Mouse (Mus musculus) forebrain, embryonic 11.5 days (tissue): ENCODE results near the gene BC048507. TPM values are rescaled to one million over a fixed set of nuclear protein-coding genes. Genes with fewer than 3 reads are reported as not detected.

Source experiments
- ATAC-seq: fragments of 200-750 bp; cut with Nextera tagmentation; replicated peaks from 2 replicates; pipeline ENCODE4 v1.8.0; 2017; ENCODE audit warnings: moderate TSS enrichment; ENCODE audit not compliant: low FRiP score
- DNase-seq: peaks from one replicate; pipeline ENCODE4 v3.0.0-alpha.2; 2017; ENCODE audit warnings: low spot score
- H3K27ac ChIP-seq: fragments of 300-500 bp; sonication (generic); 2 replicates; pipeline ENCODE4 v1.5.1; 2014; ENCODE audit warnings: low read depth, low read length
- H3K27me3 ChIP-seq: fragments of 300-500 bp; sonication (generic); 2 replicates; pipeline ENCODE4 v1.6.1; 2014; ENCODE audit warnings: mild to moderate bottlenecking, low read length, mixed read lengths; ENCODE audit not compliant: control insufficient read depth, insufficient read depth
- H3K36me3 ChIP-seq: fragments of 300-500 bp; sonication (generic); 2 replicates; pipeline ENCODE4 v1.6.1; 2014; ENCODE audit warnings: mild to moderate bottlenecking, low read length, moderate library complexity, mixed read lengths; ENCODE audit not compliant: control insufficient read depth, insufficient read depth
- H3K4me1 ChIP-seq: fragments of 300-500 bp; sonication (generic); replicated peaks from 2 replicates; pipeline ENCODE4 v1.6.1; 2014; ENCODE audit warnings: low read length, mixed read lengths; ENCODE audit not compliant: control insufficient read depth, insufficient read depth
- H3K4me2 ChIP-seq: fragments of 300-500 bp; sonication (generic); 2 replicates; pipeline ENCODE4 v1.6.1; 2014; ENCODE audit warnings: low read depth, mild to moderate bottlenecking, low read length, moderate library complexity, mixed read lengths; ENCODE audit not compliant: severe bottlenecking
- H3K4me3 ChIP-seq: fragments of 300-500 bp; sonication (generic); 2 replicates; pipeline ENCODE4 v1.5.1; 2014; ENCODE audit warnings: low read depth, low read length
- H3K9ac ChIP-seq: fragments of 300-500 bp; sonication (generic); 2 replicates; pipeline ENCODE4 v1.6.1; 2014; ENCODE audit warnings: low read length
- H3K9me3 ChIP-seq: fragments of 300-500 bp; sonication (generic); 2 replicates; pipeline ENCODE4 v1.6.1; 2016; ENCODE audit warnings: low read length, mixed read lengths; ENCODE audit not compliant: control insufficient read depth
- WGBS: fragments of 180-500 bp; shearing (Covaris S2); extraction: QIAGEN DNeasy Blood & Tissue Kit; methylation state at CpG from one replicate; pipeline ENCODE4 v1.1.7; 2014; 5-methylcytosine and 5-hydroxymethylcytosine counted together
- polyA plus RNA-seq: library from polyadenylated mRNA; unstranded; fragments of >200 nt; fragmentation: Nextera tagmentation; extraction: Ambion mirVana; gene quantifications from 2 replicates; pipeline ENCODE4 v1.2.1, GENCODE M21; 2014

The BC048507 gene
- polyA plus RNA-seq, 1 experiment from 2014 or later: not detected

DNA sequence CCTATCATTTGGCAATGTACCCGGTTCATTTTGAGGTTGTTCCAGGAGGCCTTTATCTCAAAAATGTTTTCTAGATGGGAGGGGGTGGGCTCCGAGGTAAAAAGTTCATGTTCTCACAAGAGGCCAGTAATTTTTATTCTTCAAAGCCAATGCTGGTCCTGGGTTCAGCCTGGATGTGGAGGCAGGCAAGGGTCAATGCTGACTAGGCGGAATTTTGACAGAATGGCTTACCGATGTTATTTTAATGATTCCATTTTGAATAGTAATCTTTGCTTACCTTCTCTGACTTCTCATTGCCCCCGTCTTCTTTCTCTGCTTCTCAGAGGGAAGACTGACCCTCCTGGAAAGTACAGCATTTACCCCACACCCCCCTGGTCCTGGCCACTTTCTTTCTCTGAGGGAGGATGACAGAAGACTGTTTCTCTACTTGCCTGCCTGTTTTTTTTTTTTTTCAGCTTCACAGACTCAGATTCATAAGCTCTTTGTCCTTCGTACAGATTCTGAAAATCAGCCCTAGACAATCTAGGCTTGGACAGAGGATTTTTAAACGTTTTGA, 13.7 kb downstream of the BC048507 start:
- ATAC-seq: no peak

DNA sequence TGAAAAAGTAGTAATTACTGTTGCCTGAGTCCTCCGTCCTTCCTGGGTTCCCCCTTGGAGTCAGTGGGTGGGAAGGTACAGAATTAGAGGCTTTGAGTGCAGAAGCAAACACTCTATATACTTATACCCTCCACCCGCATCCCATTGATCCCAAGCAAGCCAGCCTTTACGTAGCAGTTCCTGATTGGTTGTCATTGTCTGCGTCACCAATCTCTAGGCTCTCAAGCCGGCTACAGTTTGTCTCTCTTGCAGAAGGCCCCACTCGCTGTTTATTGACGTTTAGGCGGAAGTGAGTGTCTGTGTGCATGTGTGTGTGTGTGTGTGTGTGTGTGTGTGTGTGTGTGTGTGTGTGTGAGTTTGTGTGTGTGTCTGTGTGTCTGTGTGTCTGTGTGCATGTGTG, 20.8 kb downstream of the BC048507 start:
- Histone ChIP-seq H3K4me2 (no peak overlapping the region), H3K4me1 (no peaks in the 10 kb centered on the region), H3K4me3 (no peak overlapping the region), H3K9me3 (no peaks in the 10 kb centered on the region), H3K27ac (no peak overlapping the region), H3K27me3 (no peaks in the 10 kb centered on the region), H3K36me3 (no peaks in the 10 kb centered on the region), H3K9ac (no peak overlapping the region)
- DNase-seq (no peak), ATAC-seq (no peak)
- 94% methylated on average over 8 of the region's 8 CpGs for WGBS

More for the DNA sequence above, 13.7 kb downstream of the BC048507 start:
- H3K27ac ChIP-seq: no peak overlapping the region
- H3K9ac ChIP-seq: no peak overlapping the region
- no peaks in the 10 kb centered on the region for H3K9me3 ChIP-seq
- H3K4me3 ChIP-seq: no peak overlapping the region
- H3K27me3 ChIP-seq: no peaks in the 10 kb centered on the region
- DNase-seq: no peak
- WGBS: 67% methylated on average over 6 of the region's 7 CpGs
- no peak overlapping the region for H3K4me2 ChIP-seq
- H3K4me1 ChIP-seq: no peaks in the 10 kb centered on the region
- H3K36me3 ChIP-seq: no peaks in the 10 kb centered on the region

DNA sequence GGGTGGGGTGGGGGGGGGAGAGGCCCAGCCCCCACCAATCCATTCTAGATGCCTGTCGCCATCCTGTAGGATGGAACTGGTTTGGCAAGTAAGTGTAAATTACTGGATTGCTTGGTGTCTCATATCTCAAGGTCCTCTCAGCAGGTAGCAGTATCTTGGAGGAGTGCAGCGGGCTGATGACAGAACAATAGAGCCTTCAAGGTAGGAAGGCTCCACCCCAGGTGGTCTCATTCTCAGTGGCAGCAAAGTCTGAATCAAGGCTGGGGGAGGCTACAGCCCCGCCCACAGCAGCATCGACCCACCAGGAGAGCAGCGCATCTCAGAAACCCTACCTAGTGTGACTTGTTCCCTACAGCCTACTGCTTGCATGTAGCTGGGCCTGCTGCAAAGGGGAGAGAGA, 46.6 kb downstream of the BC048507 start:
- Histone ChIP-seq H3K4me1 (no peaks in the 10 kb centered on the region), H3K27me3 (no peaks in the 10 kb centered on the region), H3K27ac (no peak overlapping the region), H3K36me3 (no peaks in the 10 kb centered on the region), H3K4me3 (no peak overlapping the region), H3K9ac (no peak overlapping the region), H3K4me2 (no peak overlapping the region), H3K9me3 (peaks cover 16% of the 10 kb centered on the region; the same call in 1 of the 2 replicates)
- DNase-seq: no peak
- ATAC-seq: no peak
- 42% methylated on average over 5 of the region's 5 CpGs for WGBS

Other genes starting within 250 kb of the BC048507 start
- gene Gm49345, start 225.6 kb upstream of the BC048507 start, polyA plus RNA-seq: not detected in 2 replicates
- 3.4 and 4.5 TPM in 2 replicates for gene Zfp729a, start 225.5 kb upstream of the BC048507 start, polyA plus RNA-seq
- 12.8 and 13.6 TPM in 2 replicates for gene Zfp738, start 176.3 kb upstream of the BC048507 start, polyA plus RNA-seq
- gene Zfp65, start 134.2 kb upstream of the BC048507 start, polyA plus RNA-seq: 4.9 and 5.9 TPM in 2 replicates
- 5.5 and 6.5 TPM in 2 replicates for gene Zfp85, start 108.1 kb upstream of the BC048507 start, polyA plus RNA-seq
- 4.1 and 4.9 TPM in 2 replicates for gene Zfp493, start 83.6 kb upstream of the BC048507 start, polyA plus RNA-seq
- gene Zfp273, start 49.6 kb upstream of the BC048507 start, polyA plus RNA-seq: 7.7 and 8.1 TPM in 2 replicates
- gene Gm10037, start 32.2 kb upstream of the BC048507 start, polyA plus RNA-seq: 2.7 and 2.8 TPM in 2 replicates